Mouse (Mus musculus): ENCODE results near the gene Drg2. TPM values are rescaled to one million over a fixed set of nuclear protein-coding genes. Genes with fewer than 3 reads are reported as not detected.
A peak's percentile ranks its signal among the peaks of the same experiment; 100 is the strongest.
"Not testable (repeated sequence)": the region's sequence is repeated elsewhere in the genome, so short reads cannot be mapped to it uniquely, and the experiment has no call there.

The Drg2 gene
- polyA plus RNA-seq, 1 experiment from 2014 or later = 67.1 TPM

DNA sequence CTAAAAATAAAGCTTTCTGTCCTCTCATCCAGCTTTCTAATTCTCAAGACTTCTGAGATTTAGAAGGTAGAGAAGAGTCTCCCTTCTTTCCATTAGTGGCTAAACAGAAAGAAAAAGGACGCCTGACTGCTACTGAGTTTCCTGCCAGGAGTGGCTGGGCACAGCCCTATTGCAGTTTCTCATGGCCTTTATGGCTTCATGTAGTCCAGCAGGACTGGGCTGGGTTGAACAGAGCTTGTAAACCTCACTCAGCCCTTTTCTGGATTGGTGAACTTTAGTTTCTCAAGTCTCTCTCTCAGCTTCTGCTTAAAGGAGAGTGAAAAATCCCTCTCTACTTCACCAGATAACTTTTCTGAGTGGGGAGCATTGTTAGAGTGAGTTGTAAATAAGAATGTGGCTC, 28.0 kb upstream of the Drg2 start:
- no peak overlapping the region for H3K4me2 ChIP-seq
- WGBS = 89% methylated on average over 1 of the region's 1 CpGs
- ATAC-seq (ENCODE audit: insufficient number of reproducible peaks, low FRiP score) = no peak

DNA sequence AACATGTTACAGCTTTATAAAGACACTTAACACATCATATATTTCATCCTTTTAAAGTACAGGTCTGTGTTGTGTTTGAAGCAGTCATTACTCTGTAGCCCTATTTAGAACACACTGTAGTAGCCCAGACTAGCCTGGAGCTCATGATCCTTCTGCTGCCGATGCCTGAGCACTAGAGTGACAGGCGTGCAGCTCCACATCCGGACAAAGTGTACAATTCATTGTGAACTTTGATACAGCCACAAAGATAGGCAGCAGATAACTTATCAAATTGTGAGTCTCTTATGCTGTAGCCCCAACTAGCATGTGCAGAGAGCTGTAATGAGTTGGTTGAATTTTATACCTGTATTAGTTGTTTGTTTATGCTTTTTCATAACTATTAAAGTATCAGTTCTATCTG, 26.8 kb upstream of the Drg2 start:
- H3K4me3 ChIP-seq = no peak overlapping the region
- WGBS = 81% methylated on average over 3 of the region's 3 CpGs
- H3K36me3 ChIP-seq = peaks cover 46% of the 10 kb centered on the region
- no peak overlapping the region for H3K9ac ChIP-seq
- no peaks in the 10 kb centered on the region for H3K27me3 ChIP-seq (replicated peaks)
- no peak overlapping the region for H3K4me2 ChIP-seq
- H3K27ac ChIP-seq (ENCODE audit: poor library complexity, severe bottlenecking) = no peak overlapping the region
- no peaks in the 10 kb centered on the region for H3K9me3 ChIP-seq (replicated peaks)
- H3K4me1 ChIP-seq (replicated peaks) = no peaks in the 10 kb centered on the region; the same call in 1 of the 2 replicates
- ATAC-seq (ENCODE audit: insufficient number of reproducible peaks, low FRiP score) = no peak

More for the DNA sequence above, 28.0 kb upstream of the Drg2 start:
- Histone ChIP-seq H3K36me3 (peaks cover 38% of the 10 kb centered on the region), H3K27ac (ENCODE audit: poor library complexity, severe bottlenecking) (no peak overlapping the region), H3K27me3 (replicated peaks) (no peaks in the 10 kb centered on the region), H3K4me3 (no peak overlapping the region), H3K9ac (no peak overlapping the region), H3K9me3 (replicated peaks) (no peaks in the 10 kb centered on the region), H3K4me1 (replicated peaks) (no peaks in the 10 kb centered on the region; the same call in 1 of the 2 replicates)

DNA sequence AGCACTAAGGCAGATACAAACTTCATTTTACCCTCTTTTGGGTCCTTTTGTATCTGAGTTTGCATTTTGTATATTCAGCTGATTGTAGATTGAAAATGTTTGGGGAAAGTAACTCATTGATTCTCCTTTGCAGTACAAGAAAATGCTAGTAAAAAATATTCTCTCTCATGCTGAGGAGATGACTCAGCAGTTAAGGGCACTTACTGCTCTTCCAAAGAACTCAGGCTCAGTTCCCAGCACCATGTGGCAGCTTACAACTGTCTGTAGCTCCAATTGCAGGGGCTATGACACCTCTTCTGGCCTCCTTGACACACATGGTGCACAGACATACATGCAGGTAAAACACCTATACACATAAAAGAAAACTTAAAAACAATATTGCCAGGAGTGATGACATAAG, 20.9 kb upstream of the Drg2 start:
- Histone ChIP-seq H3K27ac (ENCODE audit: poor library complexity, severe bottlenecking) (no peak overlapping the region), H3K4me1 (replicated peaks) (no peaks in the 10 kb centered on the region), H3K9ac (no peak overlapping the region), H3K27me3 (replicated peaks) (no peaks in the 10 kb centered on the region), H3K4me3 (no peak overlapping the region), H3K4me2 (no peak overlapping the region), H3K36me3 (peaks cover 71% of the 10 kb centered on the region), H3K9me3 (replicated peaks) (no peaks in the 10 kb centered on the region)
- ATAC-seq (ENCODE audit: insufficient number of reproducible peaks, low FRiP score) = no peak

DNA sequence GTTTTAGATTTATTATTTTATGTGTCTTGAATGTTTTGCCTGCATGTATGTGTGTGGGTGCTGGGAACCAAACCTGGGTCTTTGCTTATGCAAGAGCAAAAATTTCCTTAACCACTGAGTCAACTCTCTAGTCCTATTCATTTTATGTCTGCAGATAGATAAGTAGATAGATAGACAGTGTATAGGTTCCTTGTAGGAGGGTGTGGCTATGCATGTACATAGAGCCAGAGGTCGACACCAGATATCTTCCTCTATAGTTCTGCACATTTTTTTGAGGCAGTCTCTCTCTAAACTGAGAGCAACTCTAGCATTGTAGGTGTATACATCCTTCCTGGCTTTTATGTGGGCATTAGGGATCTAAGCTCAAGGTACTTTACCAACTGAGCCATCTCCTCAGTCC, 19.3 kb upstream of the Drg2 start:
- peaks cover 70% of the 10 kb centered on the region for H3K36me3 ChIP-seq
- WGBS = 89% methylated on average over 1 of the region's 1 CpGs
- H3K27ac ChIP-seq (ENCODE audit: poor library complexity, severe bottlenecking) = no peak overlapping the region
- no peak overlapping the region for H3K9ac ChIP-seq
- H3K4me1 ChIP-seq (replicated peaks) = no peaks in the 10 kb centered on the region
- H3K4me3 ChIP-seq = no peak overlapping the region
- H3K9me3 ChIP-seq (replicated peaks) = no peaks in the 10 kb centered on the region
- no peaks in the 10 kb centered on the region for H3K27me3 ChIP-seq (replicated peaks)
- no peak for ATAC-seq (ENCODE audit: insufficient number of reproducible peaks, low FRiP score)
- H3K4me2 ChIP-seq = no peak overlapping the region

DNA sequence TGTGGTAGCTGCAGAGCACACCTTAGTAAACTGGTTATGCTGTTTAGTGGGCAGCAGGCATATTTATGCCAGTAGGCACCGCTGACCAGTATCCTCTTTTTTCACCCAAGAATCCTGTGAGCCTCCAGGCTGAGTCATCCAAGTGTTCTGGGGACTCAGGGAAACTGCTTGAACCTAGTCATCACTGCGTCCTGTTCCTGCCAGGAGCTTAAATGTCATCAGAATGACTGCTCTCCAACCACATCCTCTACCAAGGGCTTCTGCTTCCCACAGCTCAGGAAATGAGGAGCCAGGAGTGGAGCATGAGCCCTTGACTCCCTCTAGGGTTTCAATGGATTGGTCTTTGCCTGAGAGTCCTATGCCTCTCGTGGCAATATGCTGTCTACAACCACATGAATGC, 17.8 kb upstream of the Drg2 start:
- no peaks in the 10 kb centered on the region for H3K27me3 ChIP-seq (replicated peaks)
- ATAC-seq (ENCODE audit: insufficient number of reproducible peaks, low FRiP score) = no peak
- 80% methylated on average over 3 of the region's 3 CpGs for WGBS
- H3K9ac ChIP-seq = no peak overlapping the region
- H3K4me1 ChIP-seq (replicated peaks) = no peaks in the 10 kb centered on the region
- no peak overlapping the region for H3K27ac ChIP-seq (ENCODE audit: poor library complexity, severe bottlenecking)
- H3K36me3 ChIP-seq = peaks cover 70% of the 10 kb centered on the region
- no peak overlapping the region for H3K4me3 ChIP-seq
- no peak overlapping the region for H3K4me2 ChIP-seq
- no peaks in the 10 kb centered on the region for H3K9me3 ChIP-seq (replicated peaks)

DNA sequence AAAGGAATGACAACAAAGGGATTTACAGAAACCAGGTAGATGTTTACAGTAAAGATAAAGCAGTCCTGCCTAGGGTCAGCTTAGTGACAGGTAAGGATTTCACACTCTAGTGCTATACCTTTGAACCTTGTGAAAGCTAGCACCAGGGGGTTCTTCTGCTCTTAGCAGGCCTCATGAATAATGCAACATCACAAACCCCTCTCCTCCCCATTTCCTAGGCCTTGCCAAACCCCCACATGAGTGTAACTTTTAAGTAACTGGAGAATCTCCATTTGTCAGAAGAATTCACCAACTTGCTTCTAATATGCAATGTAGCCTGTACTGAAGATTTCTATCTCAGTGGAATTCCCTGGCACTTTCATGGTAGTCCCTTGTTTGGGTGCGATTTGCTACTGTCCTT, 14.8 kb upstream of the Drg2 start:
- WGBS = 27% methylated on average over 1 of the region's 1 CpGs
- H3K4me2 ChIP-seq; ATAC-seq (ENCODE audit: insufficient number of reproducible peaks, low FRiP score); H3K9me3 ChIP-seq (replicated peaks); H3K27me3 ChIP-seq (replicated peaks); H3K9ac ChIP-seq; H3K27ac ChIP-seq (ENCODE audit: poor library complexity, severe bottlenecking); H3K4me3 ChIP-seq; H3K4me1 ChIP-seq (replicated peaks): not testable (repeated sequence)
- peaks cover 71% of the 10 kb centered on the region for H3K36me3 ChIP-seq

DNA sequence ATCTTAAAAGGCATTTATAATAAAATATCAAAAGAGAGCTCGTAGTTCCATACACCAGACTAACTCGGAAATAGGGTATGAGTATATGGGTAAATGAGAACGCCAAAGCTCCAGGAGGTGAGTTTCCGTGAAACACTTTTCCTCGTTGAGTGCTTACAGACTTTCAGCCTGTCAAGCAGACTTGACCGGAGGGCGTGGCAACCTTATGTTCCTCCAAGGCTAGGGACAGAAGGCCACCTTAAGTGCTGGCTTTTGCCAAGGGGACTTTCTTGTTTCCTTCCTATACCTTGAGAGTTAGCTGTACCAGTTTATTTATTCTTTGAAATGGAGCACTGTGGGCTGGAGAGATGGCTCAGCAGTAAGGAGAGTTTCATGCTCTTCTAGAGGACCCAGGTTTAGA, 14.2 kb upstream of the Drg2 start:
- no peak for ATAC-seq (ENCODE audit: insufficient number of reproducible peaks, low FRiP score)
- Histone ChIP-seq H3K4me1 (replicated peaks) (no peaks in the 10 kb centered on the region), H3K4me2 (no peak overlapping the region), H3K27me3 (replicated peaks) (no peaks in the 10 kb centered on the region), H3K27ac (ENCODE audit: poor library complexity, severe bottlenecking) (no peak overlapping the region), H3K36me3 (peaks cover 67% of the 10 kb centered on the region), H3K4me3 (no peak overlapping the region), H3K9ac (no peak overlapping the region), H3K9me3 (replicated peaks) (no peaks in the 10 kb centered on the region)
- 50% methylated on average over 7 of the region's 7 CpGs for WGBS

DNA sequence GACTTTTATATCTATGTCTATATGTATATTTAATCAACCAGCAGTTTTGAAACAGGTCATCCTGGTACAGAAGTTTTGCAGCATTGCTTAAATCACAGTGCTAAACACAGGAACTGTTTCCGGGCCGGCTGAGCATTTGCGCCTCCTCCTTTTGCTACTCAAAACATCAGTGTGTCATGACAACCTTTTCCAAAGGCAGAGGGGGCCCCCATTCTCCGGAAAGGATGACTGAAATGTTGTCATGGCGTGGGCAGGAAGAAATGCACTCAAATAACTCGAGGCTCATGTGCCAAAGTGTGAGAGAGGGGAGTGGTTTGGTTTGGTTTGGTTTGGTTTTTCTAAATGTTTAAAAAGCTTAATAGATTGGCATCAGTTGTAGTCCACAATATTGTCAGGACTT, 11.5 kb upstream of the Drg2 start:
- Histone ChIP-seq H3K4me2 (no peak overlapping the region), H3K4me1 (replicated peaks) (no peaks in the 10 kb centered on the region), H3K4me3 (no peak overlapping the region), H3K9ac (no peak overlapping the region), H3K27ac (ENCODE audit: poor library complexity, severe bottlenecking) (no peak overlapping the region), H3K9me3 (replicated peaks) (no peaks in the 10 kb centered on the region), H3K27me3 (replicated peaks) (no peaks in the 10 kb centered on the region), H3K36me3 (peaks cover 47% of the 10 kb centered on the region)
- ATAC-seq (ENCODE audit: insufficient number of reproducible peaks, low FRiP score) = no peak
- 85% methylated on average over 6 of the region's 6 CpGs for WGBS

DNA sequence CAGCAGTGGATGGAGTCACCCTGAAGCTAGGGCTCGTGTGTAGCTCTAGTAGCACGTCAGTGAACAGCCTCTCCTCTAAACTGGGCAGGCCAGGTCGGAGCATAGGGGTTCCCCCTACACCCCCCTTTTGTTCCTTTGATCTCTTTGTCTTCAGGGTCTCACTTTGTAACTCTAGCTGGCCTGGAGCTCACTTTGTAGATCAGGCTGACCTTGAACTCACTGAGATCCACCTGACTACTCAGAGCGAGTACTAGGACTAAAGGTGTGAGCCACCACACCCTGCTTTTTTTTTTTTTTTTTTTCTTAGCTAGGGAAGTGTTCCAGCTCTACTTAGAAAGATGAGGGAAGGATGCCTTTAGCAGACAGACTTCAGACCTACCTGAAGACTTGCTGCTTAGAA, 10.4 kb upstream of the Drg2 start:
- Histone ChIP-seq H3K4me3 (no peak overlapping the region), H3K27me3 (replicated peaks) (no peaks in the 10 kb centered on the region), H3K4me2 (no peak overlapping the region), H3K4me1 (replicated peaks) (no peaks in the 10 kb centered on the region), H3K9me3 (replicated peaks) (no peaks in the 10 kb centered on the region), H3K9ac (no peak overlapping the region), H3K27ac (ENCODE audit: poor library complexity, severe bottlenecking) (no peak overlapping the region), H3K36me3 (peaks cover 37% of the 10 kb centered on the region)
- no peak for ATAC-seq (ENCODE audit: insufficient number of reproducible peaks, low FRiP score)
- 79% methylated on average over 4 of the region's 4 CpGs for WGBS

DNA sequence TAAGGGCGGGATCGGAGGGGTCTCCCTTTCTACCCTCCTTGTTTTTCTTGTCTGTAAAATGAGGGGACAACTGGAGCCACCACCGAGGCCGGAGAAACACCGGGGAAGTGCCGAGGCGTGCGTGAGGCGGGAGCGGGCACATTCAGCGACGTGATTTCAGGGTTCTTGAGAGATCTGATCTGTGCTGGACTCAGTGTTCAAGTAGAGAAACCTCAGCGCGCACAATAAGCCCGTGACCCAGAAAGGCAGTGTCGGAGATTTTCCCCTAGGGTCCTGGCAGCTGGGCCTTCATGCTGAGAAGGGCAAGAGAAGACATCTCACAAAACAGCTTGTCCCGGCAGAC, 325 bp downstream of the Drg2 start:
- peaks cover 34% of the 10 kb centered on the region for H3K36me3 ChIP-seq
- no peak overlapping the region for H3K27ac ChIP-seq (ENCODE audit: poor library complexity, severe bottlenecking)
- peak; percentile 34; the same call in 1 of the 2 replicates for ATAC-seq (ENCODE audit: insufficient number of reproducible peaks, low FRiP score)
- peak overlapping the region; percentile 86 for H3K4me3 ChIP-seq
- peak overlapping the region; percentile 96 for H3K4me2 ChIP-seq
- 0 out of 2 replicates have a peak, but pooled peaks cover 8% of the 10 kb centered on the region for H3K27me3 ChIP-seq (replicated peaks)
- H3K4me1 ChIP-seq (replicated peaks) = peaks cover 11% of the 10 kb centered on the region
- peak overlapping the region; percentile 93 for H3K9ac ChIP-seq
- under 1% methylated on average over 17 of the region's 17 CpGs for WGBS
- H3K9me3 ChIP-seq (replicated peaks) = no peaks in the 10 kb centered on the region

DNA sequence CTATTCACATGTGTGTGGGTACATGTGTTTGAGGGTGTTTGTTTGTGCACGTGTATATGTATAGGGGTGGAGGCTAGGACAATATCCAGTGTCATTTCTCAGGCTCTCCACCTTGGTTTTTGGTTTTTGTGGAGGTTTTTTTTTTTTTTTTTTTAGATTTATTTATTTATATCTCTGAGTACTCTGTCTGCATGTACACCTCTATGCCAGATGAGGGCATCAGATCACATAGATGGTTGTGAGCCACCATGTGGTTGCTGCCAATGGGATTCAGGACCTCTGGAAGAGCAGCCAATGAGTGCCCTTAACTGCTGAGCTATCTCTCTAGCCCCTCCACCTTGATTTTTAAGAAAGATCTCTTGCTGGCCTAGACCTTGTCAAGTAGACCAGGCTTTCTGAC, 3.6 kb downstream of the Drg2 start:
- Histone ChIP-seq H3K4me1 (replicated peaks) (peaks cover 11% of the 10 kb centered on the region), H3K36me3 (peaks cover 67% of the 10 kb centered on the region), H3K27ac (ENCODE audit: poor library complexity, severe bottlenecking) (no peak overlapping the region), H3K27me3 (replicated peaks) (no peaks in the 10 kb centered on the region), H3K9me3 (replicated peaks) (no peaks in the 10 kb centered on the region), H3K4me2 (no peak overlapping the region), H3K9ac (no peak overlapping the region), H3K4me3 (no peak overlapping the region)
- ATAC-seq (ENCODE audit: insufficient number of reproducible peaks, low FRiP score) = no peak
- WGBS = 82% methylated on average over 1 of the region's 1 CpGs

DNA sequence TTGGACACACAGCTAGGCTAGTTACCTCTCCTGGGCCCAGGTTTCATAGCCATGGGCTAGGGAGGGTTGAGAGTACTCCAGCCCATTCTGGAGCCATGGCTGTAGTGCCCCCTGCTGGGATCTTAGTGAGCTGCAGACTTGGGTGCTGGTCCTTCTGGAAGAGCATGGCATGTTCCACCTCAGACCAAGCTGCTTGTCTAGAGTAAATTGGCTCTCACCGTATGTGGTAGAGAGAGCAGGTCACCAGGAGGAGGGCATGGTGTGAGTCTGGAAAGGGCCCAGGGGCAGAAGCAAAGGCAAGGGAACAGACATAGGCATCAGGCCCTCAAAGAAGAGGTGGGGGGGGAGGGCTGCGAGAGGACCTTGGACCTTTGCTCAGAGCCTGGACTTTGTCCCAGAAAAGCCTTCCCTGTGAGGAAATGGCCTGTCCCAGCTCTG, 11.6 kb downstream of the Drg2 start:
- Histone ChIP-seq H3K9me3 (replicated peaks) (no peaks in the 10 kb centered on the region), H3K4me1 (replicated peaks) (no peaks in the 10 kb centered on the region), H3K4me3 (no peak overlapping the region), H3K9ac (no peak overlapping the region), H3K4me2 (no peak overlapping the region), H3K27ac (ENCODE audit: poor library complexity, severe bottlenecking) (no peak overlapping the region), H3K27me3 (replicated peaks) (no peaks in the 10 kb centered on the region), H3K36me3 (peaks cover 93% of the 10 kb centered on the region)
- ATAC-seq (ENCODE audit: insufficient number of reproducible peaks, low FRiP score) = no peak
- WGBS = 94% methylated on average over 2 of the region's 2 CpGs
